13 mouse cellular contexts compared by ENCODE assay signal in genomic region chr1:105443546-105443945, GRCm38 (mm10).
"Had no signal": no experiment of that assay in that cellular context is flagged by ENCODE, and none has a peak within 500 bp of the region (broad histone marks: within the 10 kb centered on the region; RNA-seq: fewer than 3 reads in every experiment).

No protein-coding gene starts in this region.

- H3K27me3 ChIP-seq: kidney, embryonic 15.5 days; liver, embryonic 13.5 days; midbrain, embryonic 13.5 days had no signal

- H3K4me2 ChIP-seq: kidney, embryonic 15.5 days; liver, embryonic 13.5 days; midbrain, embryonic 13.5 days had no signal

- H3K9me3 ChIP-seq: kidney, embryonic 15.5 days; liver, embryonic 13.5 days; midbrain, embryonic 13.5 days had no signal

- H3K36me3 ChIP-seq: kidney, embryonic 15.5 days; liver, embryonic 13.5 days; midbrain, embryonic 13.5 days had no signal

- H3K9ac ChIP-seq: kidney, embryonic 15.5 days; liver, embryonic 13.5 days; midbrain, embryonic 13.5 days had no signal

- DNase-seq: kidney, postnatal 10 days; kidney, postnatal 36 days; layer of hippocampus, postnatal 36 days; liver, embryonic 13.5 days; lung, adult 2 months; lung, postnatal 14 days; thymus, adult 18-20 months; thymus, postnatal 36 days had no signal

- ATAC-seq: midbrain, embryonic 13.5 days; midbrain, embryonic 16.5 days had no signal

- H3K4me3 ChIP-seq: kidney, embryonic 15.5 days; left cerebral cortex, adult 2 months; liver, embryonic 13.5 days; midbrain, embryonic 13.5 days had no signal

- H3K4me1 ChIP-seq: kidney, embryonic 15.5 days; liver, embryonic 13.5 days had no signal

- H3K27ac ChIP-seq: kidney, embryonic 15.5 days; left cerebral cortex, adult 2 months; liver, embryonic 13.5 days; macrophage; midbrain, embryonic 13.5 days had no signal
